Mouse (Mus musculus) MEL (cell line): Measurements from ENCODE around the gene Usf1.

Source experiments
- CTCF ChIP-seq, 3 experiments: IDR thresholded peaks in 2 of 3; conservative IDR thresholded peaks in 1 of 3; 2 replicates each; pipeline ENCODE4 v1.5.1; 2011 to 2012; ENCODE audit warnings: low read length in 3 of 3, low read depth in 2 of 3, mild to moderate bottlenecking in 2 of 3, improper control_type of control experiment in 1 of 3, inconsistent platforms in 1 of 3, mixed read lengths in 1 of 3, moderate library complexity in 1 of 3; ENCODE audit not compliant: control insufficient read depth in 1 of 3, insufficient read depth in 1 of 3, poor library complexity in 1 of 3, severe bottlenecking in 1 of 3
- EP300 ChIP-seq, 2 experiments: IDR thresholded peaks; 2 replicates each; pipeline ENCODE4 v1.6.1; 2011; ENCODE audit warnings: improper control_type of control experiment in 2 of 2, low read length in 2 of 2, low read depth in 1 of 2, mild to moderate bottlenecking in 1 of 2
- HCFC1 ChIP-seq: IDR thresholded peaks from 2 replicates; pipeline ENCODE4 v1.6.1; 2012; ENCODE audit warnings: low read depth, mild to moderate bottlenecking, inconsistent platforms, low read length, improper control_type of control experiment, moderate library complexity
- JUND ChIP-seq: IDR thresholded peaks from 2 replicates; pipeline ENCODE4 v1.6.1; 2011; ENCODE audit warnings: low read depth, mild to moderate bottlenecking, improper control_type of control experiment, low read length
- MAFK ChIP-seq: IDR thresholded peaks from 2 replicates; pipeline ENCODE4 v1.6.1; 2011; ENCODE audit warnings: low read depth, mild to moderate bottlenecking, low read length, improper control_type of control experiment, borderline replicate concordance
- POLR2A ChIP-seq, 2 experiments: IDR thresholded peaks; 2 replicates each; pipeline ENCODE4 v1.6.1; 2011 to 2012; ENCODE audit warnings: low read length in 2 of 2, mild to moderate bottlenecking in 2 of 2, control low read depth in 1 of 2, improper control_type of control experiment in 1 of 2, low read depth in 1 of 2, moderate library complexity in 1 of 2; ENCODE audit not compliant: control insufficient read depth in 1 of 2, insufficient read depth in 1 of 2, poor library complexity in 1 of 2
- ZKSCAN1 ChIP-seq: IDR thresholded peaks from 2 replicates; pipeline ENCODE4 v1.6.1; 2012; ENCODE audit warnings: low read depth, mild to moderate bottlenecking, inconsistent platforms, low read length, improper control_type of control experiment, moderate library complexity

DNA sequence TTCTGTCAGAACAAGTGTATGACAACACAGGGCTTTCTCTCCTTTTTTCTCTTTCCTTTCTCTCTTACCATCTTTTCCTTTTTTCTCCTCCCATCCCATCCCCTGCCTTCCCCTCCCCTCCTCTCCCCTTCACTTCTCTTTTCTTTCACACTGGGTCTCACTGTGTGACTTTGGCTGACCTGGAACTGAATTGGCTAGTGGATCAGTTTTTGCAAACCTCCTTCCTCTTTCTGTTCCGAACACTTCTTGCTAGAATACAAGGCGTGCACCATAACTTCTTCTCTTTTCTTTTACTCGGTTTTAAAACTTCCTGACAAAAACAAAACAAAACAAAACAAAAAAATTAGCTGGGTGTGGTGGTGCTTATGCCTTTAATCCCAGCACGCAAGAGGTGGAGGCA, 55.5 kb downstream of the Usf1 start:
- TF ChIP-seq EP300 (IDR thresholded peaks at IDR 0.05; ENCODE audit: low read depth in 1 of 2, low read length in 2 of 2) (no peak), CTCF (IDR thresholded peaks at IDR 0.05 in 2 of 3, conservative IDR thresholded peaks at IDR 0.05 in 1 of 3; ENCODE audit: control insufficient read depth in 1 of 3, insufficient read depth in 1 of 3, low read depth in 2 of 3, low read length in 3 of 3, poor library complexity in 1 of 3, severe bottlenecking in 1 of 3) (no peak), POLR2A (IDR thresholded peaks at IDR 0.05; ENCODE audit: control insufficient read depth in 1 of 2, insufficient read depth in 1 of 2, low read depth in 1 of 2, low read length in 2 of 2, poor library complexity in 1 of 2) (no peak), HCFC1 (peak; percentile 47; the same call in 1 of the 2 replicates), MAFK (no peak), JUND (no peak), ZKSCAN1 (no peak)
